Mouse (Mus musculus) embryo, embryonic 9.5 days (tissue): ENCODE data around the gene Pskh1.

Experiments
- DNase-seq: peaks from one replicate; pipeline ENCODE4 v3.0.0-alpha.2; 2017; ENCODE audit errors: extremely low spot score

The Pskh1 gene

DNA sequence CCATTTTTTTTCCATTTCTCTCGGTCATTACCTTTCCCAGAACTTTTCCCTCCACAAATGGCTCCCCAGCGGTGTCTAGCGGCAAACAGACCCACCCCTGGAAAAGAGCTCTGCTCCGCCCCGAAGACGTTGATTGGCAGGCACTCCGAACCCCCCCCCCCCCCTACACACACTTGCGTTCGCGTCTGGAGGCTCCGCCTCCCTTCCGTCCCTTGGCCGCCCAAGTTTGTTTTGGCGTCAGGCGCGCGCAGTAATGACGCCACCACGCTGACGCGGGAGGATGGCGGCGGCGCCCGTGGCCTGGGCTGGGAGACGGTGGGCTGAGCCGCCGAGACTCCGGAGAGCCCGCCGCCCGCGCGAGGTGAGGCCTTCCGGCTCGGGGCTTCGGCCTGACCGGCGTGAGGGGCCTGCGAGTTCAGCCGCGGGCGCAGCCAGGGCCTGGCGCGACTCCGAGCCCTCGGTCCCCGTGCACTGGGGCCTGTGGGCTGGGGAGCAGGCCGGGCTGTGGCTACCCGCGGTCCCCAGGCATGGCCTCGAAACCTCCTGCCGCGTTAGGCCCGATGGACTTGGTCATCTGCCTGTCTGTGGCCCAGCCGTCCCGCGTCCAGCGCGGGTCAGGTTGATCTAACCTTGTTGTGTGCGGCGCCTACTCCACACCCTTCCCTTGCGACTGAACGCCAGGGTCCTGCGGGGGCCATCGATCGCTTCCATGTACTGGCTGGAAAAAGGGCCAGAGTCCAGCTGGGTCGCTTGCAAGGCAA is at the start of gene Pskh1:
Gene Pskh1, plus strand, starts transcription at position 262 of the 761 bp plus-strand sequence.
- DNase-seq, result peak; percentile 97

- DNase-seq, result no peak
Observed at GRCm38 (mm10) chr8:105850611-105851010, 49.6 kb upstream of the Pskh1 start.

GRCm38 (mm10) chr8:105851651-105852143 is 48.5 kb upstream of the Pskh1 start:
- DNase-seq, result peak; percentile 90

GRCm38 (mm10) chr8:105852146-105852729 is 48.0 kb upstream of the Pskh1 start:
- DNase-seq, result no peak

GRCm38 (mm10) chr8:105853178-105853577 is 47.1 kb upstream of the Pskh1 start, which contains the start of gene Cenpt:
Gene Cenpt (minus strand): TSS chr8:105853278.
- no peak for DNase-seq

DNA sequence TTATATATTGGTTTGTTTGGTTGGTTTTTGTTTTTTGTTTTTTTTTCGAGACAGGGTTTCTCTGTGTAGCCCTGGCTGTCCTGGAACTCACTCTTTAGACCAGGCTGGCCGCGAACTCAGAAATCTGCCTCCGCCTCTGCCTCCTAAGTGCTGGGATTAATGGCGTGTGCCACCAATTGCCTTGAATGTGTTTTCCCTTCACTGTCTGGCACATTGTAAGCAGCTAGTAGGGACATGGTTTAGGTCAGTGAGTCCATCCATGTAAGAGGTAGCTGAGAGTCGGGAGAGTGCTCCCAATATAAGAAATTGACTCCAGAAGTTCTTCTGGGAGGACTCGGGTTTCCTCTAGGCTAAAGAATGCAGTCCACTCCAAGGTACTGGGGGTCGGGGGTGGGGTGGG is 45.9 kb upstream of the Pskh1 start:
- no peak for DNase-seq

DNA sequence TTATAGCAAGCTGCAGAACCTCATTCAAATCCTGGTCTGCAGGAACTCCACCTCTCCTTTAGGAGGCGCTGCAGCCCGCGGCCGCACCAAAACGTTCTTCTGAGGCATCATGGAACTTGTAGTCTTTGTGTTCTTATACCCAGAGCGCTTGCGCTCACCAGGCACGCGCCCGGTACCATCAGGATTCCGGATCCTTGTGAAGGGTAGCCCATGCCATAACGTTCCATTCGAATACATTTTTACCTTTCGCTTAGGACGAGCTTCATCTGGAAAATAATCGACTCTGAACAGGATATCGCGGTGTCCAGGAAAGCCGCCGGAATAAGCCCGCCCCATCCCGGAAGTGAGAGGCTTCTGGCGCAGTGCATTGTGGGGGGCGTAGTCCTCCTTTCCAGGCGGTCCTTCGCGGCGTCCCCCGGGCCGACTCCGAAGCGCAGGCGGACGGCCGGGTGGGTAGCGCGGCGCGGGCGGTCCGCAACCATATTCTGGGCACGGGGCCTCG is 45.5 kb upstream of the Pskh1 start, which contains the start of gene Thap11:
Gene Thap11, plus strand, starts transcription at position 418 of the 502 bp plus-strand sequence.
- peak; percentile 97 for DNase-seq

GRCm38 (mm10) chr8:105855248-105856167 is 44.7 kb upstream of the Pskh1 start:
- no peak for DNase-seq

DNA sequence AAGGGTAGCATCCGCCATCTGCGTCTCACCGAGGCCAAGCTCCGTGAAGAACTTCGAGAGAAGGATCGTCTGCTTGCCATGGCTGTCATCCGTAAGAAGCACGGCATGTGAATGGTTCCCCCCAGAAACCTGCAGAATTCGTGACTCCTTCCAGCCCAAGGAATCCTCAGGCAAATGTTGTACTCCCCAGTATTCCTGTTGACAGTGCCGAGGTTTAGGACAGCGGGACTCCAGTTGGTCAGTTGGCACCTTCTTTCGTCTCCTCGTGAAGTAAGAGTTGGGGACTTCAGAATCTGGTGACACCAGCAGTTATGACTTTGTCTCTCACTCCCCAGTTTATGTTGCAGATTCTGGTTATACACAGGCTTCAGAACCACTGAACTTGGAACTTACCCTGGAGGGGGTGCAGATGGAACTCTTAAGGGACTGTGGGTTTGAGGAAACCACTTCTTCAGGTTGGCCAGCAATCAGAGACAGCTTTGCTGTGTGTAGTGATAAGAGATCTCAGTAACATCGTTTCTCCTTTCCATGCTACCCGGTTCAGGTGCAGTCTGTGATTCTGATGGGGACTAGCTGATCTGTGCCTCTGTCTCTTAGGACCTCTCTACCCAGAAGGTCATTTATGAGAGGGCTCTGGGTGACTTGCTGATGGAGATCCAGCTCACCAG is 43.9 kb upstream of the Pskh1 start:
- no peak for DNase-seq

DNA sequence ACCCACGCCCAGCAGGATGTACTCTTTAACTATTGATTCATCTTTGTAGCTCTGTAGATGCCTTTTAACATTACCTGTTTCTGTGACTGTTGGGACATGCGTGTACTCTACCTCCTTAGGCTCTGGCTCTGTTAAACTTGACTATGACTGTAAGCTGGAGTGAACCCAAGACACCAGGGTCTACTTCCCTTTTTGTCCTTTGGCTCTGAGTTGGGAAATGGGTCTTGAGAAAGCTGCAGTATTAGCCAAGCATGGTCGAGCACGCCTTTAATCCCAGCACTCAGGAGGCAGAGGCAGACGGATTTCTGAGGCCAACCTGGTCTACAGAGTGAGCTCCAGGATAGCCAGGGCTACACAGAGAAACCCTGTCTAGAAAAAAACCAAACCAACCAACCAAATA is 41.7 kb upstream of the Pskh1 start:
- DNase-seq, result no peak

GRCm38 (mm10) chr8:105859314-105859713 is 40.9 kb upstream of the Pskh1 start:
- DNase-seq, result no peak

DNA sequence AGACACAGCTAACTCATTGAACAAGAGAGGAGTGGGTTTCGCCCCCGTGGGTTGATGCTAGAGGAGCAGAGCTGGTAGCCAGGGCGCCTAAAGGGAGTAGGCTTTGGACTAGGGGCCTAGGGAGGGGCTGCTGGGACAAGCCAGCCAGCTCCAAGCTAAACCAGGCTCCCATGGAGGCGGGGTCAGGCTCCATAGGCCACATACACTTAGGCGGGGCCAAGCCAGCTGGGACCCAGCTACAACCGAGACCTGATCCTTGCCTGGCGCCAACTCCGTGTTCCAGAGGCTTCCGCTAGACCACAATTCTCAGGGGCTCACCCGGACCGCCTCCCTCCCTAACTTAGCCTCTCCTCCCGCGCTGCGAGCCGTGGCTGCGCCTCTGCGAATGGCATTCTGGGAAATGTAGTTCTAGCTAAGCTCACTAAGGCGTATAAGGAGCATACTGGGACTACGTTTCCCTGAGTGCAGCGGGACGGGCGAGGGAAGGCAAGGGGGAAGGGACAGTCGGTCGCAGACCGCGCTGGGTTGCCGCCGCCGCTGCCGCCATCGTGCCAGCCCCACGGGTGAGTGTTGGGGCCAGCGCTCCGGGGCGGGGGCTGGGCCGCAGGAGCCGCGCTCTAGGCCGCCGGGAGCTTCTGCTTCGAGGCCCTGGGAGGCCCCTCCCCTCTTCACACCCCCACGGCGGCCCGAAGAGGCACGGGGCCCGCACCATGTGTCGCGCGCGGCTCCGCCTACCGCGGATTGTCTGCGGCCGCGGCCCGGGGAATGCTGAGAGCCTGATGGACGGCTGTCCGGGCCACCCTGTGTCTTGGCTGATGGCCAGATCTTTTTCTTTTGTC is 39.9 kb upstream of the Pskh1 start, which contains the start of gene Nutf2:
Gene Nutf2, plus strand, starts transcription at position 438 of the 839 bp plus-strand sequence.
- DNase-seq, result peak; percentile 96

DNA sequence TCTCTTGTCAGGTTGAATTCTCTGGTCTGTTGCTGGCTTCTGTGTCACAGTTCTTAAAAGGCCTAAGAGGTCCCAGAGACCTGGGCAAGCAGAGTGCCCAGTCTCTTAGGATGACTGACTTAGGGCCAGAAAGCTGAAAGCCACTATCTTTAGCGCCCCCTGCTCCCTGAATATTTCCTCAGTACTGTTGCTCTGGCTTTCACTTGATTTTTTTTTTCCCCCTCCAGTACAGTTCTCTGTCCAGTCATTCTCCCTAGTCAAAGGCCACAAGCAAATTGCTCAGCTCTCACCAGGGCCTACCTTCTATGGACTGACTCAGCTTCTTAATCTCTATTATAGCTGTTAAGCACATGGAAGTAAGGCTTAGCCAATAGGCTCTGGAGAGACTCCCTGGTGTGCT is 38.3 kb upstream of the Pskh1 start:
- no peak for DNase-seq

DNA sequence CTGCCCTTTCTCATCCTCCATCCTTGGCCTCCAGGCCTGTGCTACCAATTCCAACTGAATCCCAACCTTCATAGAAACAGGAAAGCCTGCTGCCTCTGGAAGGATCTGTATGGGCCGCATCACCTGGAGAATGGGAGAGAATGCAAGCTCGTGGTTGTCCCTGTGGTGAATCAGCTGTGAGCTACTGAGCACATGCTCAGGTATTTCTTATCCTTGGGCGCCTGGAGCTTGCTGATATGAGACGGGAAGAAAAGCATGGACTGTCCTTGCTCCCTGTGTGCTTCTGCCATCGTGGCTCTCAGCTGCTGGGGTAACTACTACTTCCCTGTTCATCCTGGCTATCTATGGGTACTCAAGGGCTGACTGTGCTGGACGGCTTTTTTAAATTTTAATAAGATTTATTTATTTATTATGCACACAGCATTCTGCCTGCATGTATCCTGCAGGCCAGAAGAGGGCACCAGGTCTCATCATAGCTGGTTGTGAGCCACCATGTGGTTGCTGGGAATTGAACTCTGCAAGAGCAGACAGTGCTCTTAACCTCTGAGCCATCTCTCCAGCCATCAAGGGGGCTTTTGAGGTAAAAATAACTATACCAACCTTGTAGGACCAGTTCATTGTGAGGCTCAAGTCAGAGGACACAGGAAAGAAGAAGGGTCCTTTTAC is 33.7 kb upstream of the Pskh1 start:
- no peak for DNase-seq

DNA sequence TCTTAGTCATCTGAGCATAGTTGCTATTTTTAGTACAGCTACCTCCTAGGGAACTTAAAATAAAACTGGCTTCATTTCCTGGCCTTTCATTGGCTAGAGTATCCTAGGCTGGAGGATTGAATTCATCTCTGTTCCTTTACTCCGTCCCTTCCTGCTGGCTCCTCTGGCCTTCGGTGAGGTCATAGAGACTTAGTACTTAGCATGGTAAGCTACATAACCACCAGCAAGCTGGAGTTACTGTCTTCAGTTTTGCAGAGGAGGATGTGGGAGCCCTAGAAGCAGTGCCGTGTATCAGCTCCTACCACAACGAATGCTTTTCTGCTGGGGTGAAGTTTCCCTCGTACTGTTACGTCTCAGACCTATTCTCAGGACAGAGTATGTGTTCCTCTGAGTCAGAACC is 25.9 kb upstream of the Pskh1 start:
- no peak for DNase-seq

DNA sequence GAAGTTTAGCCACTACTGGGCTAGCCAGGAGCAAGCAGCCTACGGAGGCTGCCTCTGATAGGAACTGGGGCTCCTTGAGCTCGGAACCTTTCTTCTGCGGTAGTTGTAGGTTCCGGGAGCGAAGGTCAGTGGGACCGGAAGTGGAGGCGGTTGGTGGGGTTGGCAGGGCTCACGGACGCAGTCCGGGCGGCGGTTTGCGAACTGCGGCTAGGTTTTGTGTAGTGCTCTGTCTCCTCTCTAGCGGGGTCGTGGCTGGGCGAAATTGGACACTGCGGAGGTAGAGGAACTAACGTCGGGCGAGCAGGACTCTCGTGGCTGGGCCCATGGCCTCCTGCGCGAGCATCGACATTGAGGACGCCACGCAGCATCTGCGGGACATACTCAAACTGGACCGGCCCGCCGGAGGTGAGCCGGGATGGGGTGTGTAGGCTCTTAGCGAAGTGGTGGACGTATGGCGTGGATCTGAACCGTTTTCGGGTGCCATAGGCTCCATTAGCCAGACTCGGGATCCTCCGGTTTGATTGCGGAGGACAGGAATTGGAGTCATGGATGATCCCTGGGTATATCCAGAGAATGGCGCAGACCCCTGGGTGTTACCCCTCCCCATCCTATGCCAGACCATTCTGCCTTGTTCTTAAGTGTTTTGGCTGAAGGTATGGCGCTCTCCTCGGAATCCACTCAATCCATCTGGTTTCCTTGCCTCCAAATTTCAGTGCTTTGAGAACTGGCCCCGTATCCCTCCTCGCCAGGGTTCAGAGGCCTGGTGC is 19.3 kb upstream of the Pskh1 start, which contains the start of gene Edc4:
Gene Edc4, plus strand, starts transcription at position 128 of the 767 bp plus-strand sequence.
- peak; percentile 90 for DNase-seq

DNA sequence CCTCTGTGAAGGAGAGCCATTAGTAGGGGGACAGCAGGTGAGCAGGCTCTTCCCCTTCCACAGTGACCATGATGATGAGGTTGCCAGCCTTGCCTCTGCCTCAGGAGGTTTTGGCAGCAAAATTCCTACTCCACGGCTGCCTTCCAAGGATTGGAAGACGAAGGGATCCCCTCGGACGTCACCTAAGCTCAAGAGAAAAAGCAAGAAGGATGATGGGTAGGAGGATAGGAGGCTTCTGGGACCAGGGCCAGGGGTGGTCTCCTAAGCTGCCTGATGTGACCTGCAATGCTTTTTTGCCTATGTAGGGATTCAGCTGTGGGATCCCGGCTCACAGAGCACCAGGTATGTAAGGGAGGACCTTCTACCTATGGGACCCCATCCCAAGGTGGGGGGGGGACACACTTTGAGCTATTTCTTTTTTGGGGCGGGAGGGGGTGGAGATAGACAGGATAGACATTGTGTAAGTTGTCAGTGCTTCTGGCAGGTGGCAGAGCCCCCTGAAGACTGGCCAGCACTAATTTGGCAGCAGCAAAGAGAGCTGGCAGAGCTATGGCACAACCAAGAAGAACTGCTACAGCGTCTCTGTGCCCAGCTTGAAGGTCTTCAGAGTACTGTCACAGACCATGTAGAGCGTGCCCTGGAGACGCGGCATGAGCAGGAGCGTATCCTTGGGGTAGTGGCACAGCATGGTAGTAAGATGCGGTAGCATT is 10.3 kb upstream of the Pskh1 start:
- DNase-seq, result no peak

GRCm38 (mm10) chr8:105890870-105891269 is 9.4 kb upstream of the Pskh1 start:
- no peak for DNase-seq
